Comparison of ENCODE assay signal across 11 mouse cellular contexts in the genomic region with DNA sequence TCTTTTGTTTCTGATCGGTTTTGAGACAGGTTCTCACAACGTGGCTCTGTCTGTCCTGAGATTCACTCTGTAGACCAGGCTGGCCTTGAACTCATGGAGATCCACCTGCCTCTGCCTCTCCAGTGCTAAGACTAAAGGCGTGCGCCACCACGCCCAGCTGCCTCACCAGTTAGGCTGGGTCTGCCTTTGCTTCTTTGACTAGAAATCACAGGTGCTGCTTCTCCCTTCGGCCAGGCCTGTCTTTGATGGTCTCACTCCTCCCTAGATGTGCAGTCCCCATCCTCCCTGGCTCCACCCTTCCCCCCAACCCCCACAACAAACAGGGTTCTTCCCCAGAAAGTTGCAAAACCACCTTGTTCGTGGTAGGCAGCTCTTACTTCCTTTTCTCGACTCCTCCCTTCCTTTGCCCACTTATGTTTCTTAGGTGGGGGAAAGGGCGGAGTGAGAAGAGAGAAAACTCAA. TPM values are rescaled to one million over a fixed set of nuclear protein-coding genes. Genes with fewer than 3 reads are reported as not detected.
DNase-seq lines count a peak whose midpoint lies in the region; ATAC-seq and TF ChIP-seq lines count a peak whose summit lies in the region.
"Had no signal": no experiment of that assay in that cellular context is flagged by ENCODE, and none has a peak within 500 bp of the region (broad histone marks: within the 10 kb centered on the region; RNA-seq: fewer than 3 reads in every experiment).

No protein-coding gene starts in this region.

- no peak for TF ChIP-seq CTCF in thymus, adult 2 months (IDR thresholded peaks at IDR 0.05; ENCODE audit: borderline replicate concordance, control insufficient read depth, extremely low read depth, insufficient read depth, low read length, poor library complexity)
- TF ChIP-seq CTCF in midbrain, postnatal 0 days (IDR thresholded peaks at IDR 0.05) = no peak

- no peak for TF ChIP-seq POLR2A in thymus, adult 2 months (IDR thresholded peaks at IDR 0.05; ENCODE audit: control insufficient read depth, extremely low read depth, insufficient read depth, low read length, poor library complexity)

- H3K4me2 ChIP-seq in midbrain, postnatal 0 days (ENCODE audit: low read depth, low read length, poor library complexity, severe bottlenecking) = no peak overlapping the region
- H3K4me2 ChIP-seq in hindbrain, embryonic 12.5 days (replicated peaks) = no peak overlapping the region
- H3K4me2 ChIP-seq: heart, embryonic 15.5 days; kidney, embryonic 15.5 days; midbrain, embryonic 12.5 days had no signal

- H3K36me3 ChIP-seq in megakaryocyte, embryonic 14.5 days (replicated peaks; ENCODE audit: low read length) = peaks cover 91% of the 10 kb centered on the region
- H3K36me3 ChIP-seq in thymus, adult 2 months (ENCODE audit: control insufficient read depth, insufficient read depth, low read length) = peaks cover 15% of the 10 kb centered on the region
- no peaks in the 10 kb centered on the region for H3K36me3 ChIP-seq in midbrain, postnatal 0 days (ENCODE audit: insufficient read depth, low read length)
- no peaks in the 10 kb centered on the region for H3K36me3 ChIP-seq in hindbrain, embryonic 12.5 days
- H3K36me3 ChIP-seq: heart, embryonic 15.5 days; kidney, embryonic 15.5 days; midbrain, embryonic 12.5 days had no signal

- WGBS in thymus, adult 2 months = 15% methylated on average over 9 of the region's 9 CpGs
- WGBS in midbrain, postnatal 0 days = 84% methylated on average over 9 of the region's 9 CpGs
- 81% methylated on average over 8 of the region's 9 CpGs for WGBS in hindbrain, embryonic 12.5 days

- peak; percentile 65 for ATAC-seq in granulocyte monocyte progenitor cell, adult 5-6 weeks (replicated peaks; ENCODE audit: poor library complexity, severe bottlenecking)
- ATAC-seq in midbrain, postnatal 0 days (ENCODE audit: low FRiP score) = no peak
- no peak for ATAC-seq in hindbrain, embryonic 12.5 days (ENCODE audit: low FRiP score)

- H3K4me1 ChIP-seq in megakaryocyte, embryonic 14.5 days = peaks cover 73% of the 10 kb centered on the region
- H3K4me1 ChIP-seq in thymus, adult 2 months (replicated peaks; ENCODE audit: control insufficient read depth, insufficient read depth, low read length) = peaks cover 37% of the 10 kb centered on the region
- H3K4me1 ChIP-seq in midbrain, postnatal 0 days (ENCODE audit: insufficient read depth, low read length) = no peaks in the 10 kb centered on the region
- H3K4me1 ChIP-seq in hindbrain, embryonic 12.5 days = peaks cover 5% of the 10 kb centered on the region

- no peak overlapping the region for H3K9ac ChIP-seq in midbrain, postnatal 0 days (replicated peaks; ENCODE audit: low read length, poor library complexity, severe bottlenecking)
- no peak overlapping the region for H3K9ac ChIP-seq in hindbrain, embryonic 12.5 days
- H3K9ac ChIP-seq: heart, embryonic 15.5 days; kidney, embryonic 15.5 days; midbrain, embryonic 12.5 days had no signal

- DNase-seq in CD8-positive naive resting alpha-beta T cell, adult 2 months (ENCODE audit: low read depth in 2 of 2, low spot score in 2 of 2) = peak; percentile 69 to 81
- peak; percentile 74 for DNase-seq in thymus, adult 2 months
- no peak for DNase-seq in midbrain, postnatal 0 days (ENCODE audit: low spot score)
- DNase-seq in MN1 (ENCODE audit: low spot score) = no peak
- DNase-seq: left cerebral cortex, postnatal 4 days had no signal

- H3K9me3 ChIP-seq in megakaryocyte, embryonic 14.5 days = no peaks in the 10 kb centered on the region
- no peaks in the 10 kb centered on the region for H3K9me3 ChIP-seq in midbrain, postnatal 0 days (ENCODE audit: low read length)
- H3K9me3 ChIP-seq in hindbrain, embryonic 12.5 days (replicated peaks) = no peaks in the 10 kb centered on the region
- H3K9me3 ChIP-seq: heart, embryonic 15.5 days; kidney, embryonic 15.5 days; midbrain, embryonic 12.5 days had no signal

- H3K27me3 ChIP-seq in megakaryocyte, embryonic 14.5 days (replicated peaks) = no peaks in the 10 kb centered on the region
- H3K27me3 ChIP-seq in thymus, adult 2 months (ENCODE audit: control insufficient read depth, insufficient read depth, low read length) = no peaks in the 10 kb centered on the region
- H3K27me3 ChIP-seq in midbrain, postnatal 0 days (ENCODE audit: insufficient read depth, low read length) = no peaks in the 10 kb centered on the region
- peaks cover 3% of the 10 kb centered on the region; the same call in 1 of the 2 replicates for H3K27me3 ChIP-seq in hindbrain, embryonic 12.5 days
- H3K27me3 ChIP-seq: heart, embryonic 15.5 days; kidney, embryonic 15.5 days; midbrain, embryonic 12.5 days had no signal

- peak overlapping the region; percentile 69 for H3K27ac ChIP-seq in thymus, adult 2 months (ENCODE audit: control insufficient read depth, insufficient read depth, low read length)
- no peak overlapping the region for H3K27ac ChIP-seq in midbrain, postnatal 0 days (ENCODE audit: low read depth, low read length)
- no peak overlapping the region for H3K27ac ChIP-seq in hindbrain, embryonic 12.5 days
- H3K27ac ChIP-seq: heart, embryonic 15.5 days; kidney, embryonic 15.5 days; midbrain, embryonic 12.5 days had no signal

- H3K4me3 ChIP-seq in megakaryocyte, embryonic 14.5 days (replicated peaks) = peak overlapping the region; percentile 91
- no peak overlapping the region for H3K4me3 ChIP-seq in thymus, adult 2 months (ENCODE audit: control insufficient read depth, insufficient read depth, low read length)
- H3K4me3 ChIP-seq in midbrain, postnatal 0 days (ENCODE audit: low read depth, low read length) = no peak overlapping the region
- no peak overlapping the region for H3K4me3 ChIP-seq in hindbrain, embryonic 12.5 days
- H3K4me3 ChIP-seq: heart, embryonic 15.5 days; kidney, embryonic 15.5 days; midbrain, embryonic 12.5 days had no signal

RNA-seq across cellular contexts. Expression of gene Bin2, which starts 4.5 kb away (rescaled TPM):
- 114 TPM in 2 replicates for total RNA-seq in granulocyte monocyte progenitor cell, adult 5-6 weeks (2014; fragmentation: Nextera tagmentation)
- 98.3 and 98.8 TPM in 2 replicates for total RNA-seq in granulocyte monocyte progenitor cell, adult 5-6 weeks (2017)
- polyA plus RNA-seq in megakaryocyte, embryonic 14.5 days (2012; ENCODE audit: insufficient read depth, low replicate concordance) = 2,082 and 2,619 TPM in 2 replicates
- 114 and 131 TPM in 2 replicates for polyA plus RNA-seq in thymus, adult 2 months (2012; rRNA removed)
- 2.1 and 2.7 TPM in 2 replicates for total RNA-seq in midbrain, postnatal 0 days (2014; rRNA removed)
- polyA plus RNA-seq in midbrain, postnatal 0 days (2015; fragmentation: Nextera tagmentation; extraction: Ambion mirVana) = 1.2 TPM in 2 replicates
- polyA plus RNA-seq in hindbrain, embryonic 12.5 days (2016; fragmentation: Nextera tagmentation; extraction: Ambion mirVana) = 3.0 and 3.4 TPM in 2 replicates

RNA-seq across cellular contexts. Expression of gene Cela1, which starts 22.9 kb away (rescaled TPM):
- 4.7 and 7.9 TPM in 2 replicates for total RNA-seq in granulocyte monocyte progenitor cell, adult 5-6 weeks (2014; fragmentation: Nextera tagmentation)
- total RNA-seq in granulocyte monocyte progenitor cell, adult 5-6 weeks (2017) = 2.3 and 2.5 TPM in 2 replicates
- polyA plus RNA-seq in megakaryocyte, embryonic 14.5 days (2012; ENCODE audit: insufficient read depth, low replicate concordance) = 12.5 and 23.0 TPM in 2 replicates
- polyA plus RNA-seq in thymus, adult 2 months (2012; rRNA removed) = 10.4 and 11.7 TPM in 2 replicates
- total RNA-seq in midbrain, postnatal 0 days (2014; rRNA removed) = 2.0 TPM in 1 of 2 replicates, not detected in the other
- polyA plus RNA-seq in midbrain, postnatal 0 days (2015; fragmentation: Nextera tagmentation; extraction: Ambion mirVana) = 2.0 TPM in 2 replicates
- 1.6 and 1.9 TPM in 2 replicates for polyA plus RNA-seq in hindbrain, embryonic 12.5 days (2016; fragmentation: Nextera tagmentation; extraction: Ambion mirVana)

RNA-seq across cellular contexts. Expression of gene Smagp, which starts 28.1 kb away (rescaled TPM):
- total RNA-seq in granulocyte monocyte progenitor cell, adult 5-6 weeks (2014; fragmentation: Nextera tagmentation) = 5.4 and 6.1 TPM in 2 replicates
- not detected in 2 replicates for total RNA-seq in granulocyte monocyte progenitor cell, adult 5-6 weeks (2017)
- 57.2 and 75.5 TPM in 2 replicates for polyA plus RNA-seq in megakaryocyte, embryonic 14.5 days (2012; ENCODE audit: insufficient read depth, low replicate concordance)
- 11.0 and 11.7 TPM in 2 replicates for polyA plus RNA-seq in thymus, adult 2 months (2012; rRNA removed)
- 1.2 and 2.5 TPM in 2 replicates for total RNA-seq in midbrain, postnatal 0 days (2014; rRNA removed)
- polyA plus RNA-seq in midbrain, postnatal 0 days (2015; fragmentation: Nextera tagmentation; extraction: Ambion mirVana) = 2.6 and 3.8 TPM in 2 replicates
- polyA plus RNA-seq in hindbrain, embryonic 12.5 days (2016; fragmentation: Nextera tagmentation; extraction: Ambion mirVana) = 5.0 and 5.6 TPM in 2 replicates

RNA-seq across cellular contexts. Expression of gene Dazap2, which starts 49.7 kb away (rescaled TPM):
- 252 and 291 TPM in 2 replicates for total RNA-seq in granulocyte monocyte progenitor cell, adult 5-6 weeks (2014; fragmentation: Nextera tagmentation)
- 155 and 168 TPM in 2 replicates for total RNA-seq in granulocyte monocyte progenitor cell, adult 5-6 weeks (2017)
- 28.5 and 32.0 TPM in 2 replicates for polyA plus RNA-seq in megakaryocyte, embryonic 14.5 days (2012; ENCODE audit: insufficient read depth, low replicate concordance)
- 1,016 and 1,115 TPM in 2 replicates for polyA plus RNA-seq in thymus, adult 2 months (2012; rRNA removed)
- total RNA-seq in midbrain, postnatal 0 days (2014; rRNA removed) = 89.3 and 148 TPM in 2 replicates
- 133 and 134 TPM in 2 replicates for polyA plus RNA-seq in midbrain, postnatal 0 days (2015; fragmentation: Nextera tagmentation; extraction: Ambion mirVana)
- polyA plus RNA-seq in hindbrain, embryonic 12.5 days (2016; fragmentation: Nextera tagmentation; extraction: Ambion mirVana) = 168 and 176 TPM in 2 replicates

Comparison
In these comparisons a context has a peak if more than half of its experiments do, and no peak if none do; other contexts are left out.
1. DNase-seq: peak in CD8-positive naive resting alpha-beta T cell, adult 2 months (2 of 2) and thymus, adult 2 months (single experiment); none in midbrain, postnatal 0 days (single experiment) and MN1 (single experiment).
2. RNA of gene Bin2, which starts 4.5 kb away (polyA plus RNA-seq): 2,082 to 2,619 TPM in megakaryocyte, embryonic 14.5 days and 114 to 131 TPM in thymus, adult 2 months; 3.0 to 3.4 TPM in hindbrain, embryonic 12.5 days and 1.2 TPM in midbrain, postnatal 0 days; every median in the first group is over 10 times any median in the second.